Mouse (Mus musculus) embryonic fibroblast, embryonic 13.5 days (primary cell): ENCODE measurements at regions not wholly inside any gene's neighbourhood (a gene's known extent, or its start where the extent isn't known, plus 50 kb on each side); places are given as distances from the start of the nearest gene placed in this dataset.

Experiments
- CTCF ChIP-seq: IDR thresholded peaks from 2 replicates; pipeline ENCODE4 v1.5.1; 2011; ENCODE audit warnings: mild to moderate bottlenecking, control low read depth, low read length, moderate library complexity, borderline replicate concordance; ENCODE audit not compliant: insufficient read depth
- POLR2A ChIP-seq: IDR thresholded peaks from 2 replicates; pipeline ENCODE4 v1.6.1; 2011; ENCODE audit warnings: low read depth, mild to moderate bottlenecking, control low read depth, low read length, moderate library complexity

GRCm38 (mm10) chr10:114953358-114953757, 151.3 kb upstream of the Trhde start:
- TF ChIP-seq CTCF (no peak), POLR2A (no peak)
